Mouse (Mus musculus): ENCODE results near the gene Hdac7. TPM values are rescaled to one million over a fixed set of nuclear protein-coding genes. Genes with fewer than 3 reads are reported as not detected.
A peak's percentile ranks its signal among the peaks of the same experiment; 100 is the strongest.

The Hdac7 gene
- total and polyA plus RNA-seq, 2 experiments from 2014 or later, result 23.7 to 28.6 TPM

- no peak overlapping the region for H3K9ac ChIP-seq (replicated peaks; ENCODE audit: low read length)
- no peaks in the 10 kb centered on the region for H3K36me3 ChIP-seq (ENCODE audit: insufficient read depth, low read length)
- ATAC-seq (no peak), DNase-seq (ENCODE audit: low spot score) (no peak)
- H3K4me3 ChIP-seq (ENCODE audit: low read length), result no peak overlapping the region
- WGBS, result 92% methylated on average over 17 of the region's 17 CpGs
- H3K27me3 ChIP-seq (ENCODE audit: insufficient read depth, low read length), result no peaks in the 10 kb centered on the region
- TF ChIP-seq CTCF (IDR thresholded peaks at IDR 0.05; ENCODE audit: low read depth), result 0 out of 2 replicates have a peak, but pooled peaks have one; percentile 3
- H3K4me2 ChIP-seq (ENCODE audit: low read depth, low read length), result no peak overlapping the region
- no peak overlapping the region for H3K27ac ChIP-seq
- no peaks in the 10 kb centered on the region for H3K9me3 ChIP-seq (ENCODE audit: low read length)
- peaks cover 26% of the 10 kb centered on the region for H3K4me1 ChIP-seq (ENCODE audit: insufficient read depth, low read length)
Measured at GRCm38 (mm10) chr15:97816199-97816994, 27.9 kb downstream of the Hdac7 start.

- H3K27me3 ChIP-seq (ENCODE audit: insufficient read depth, low read length), result no peaks in the 10 kb centered on the region
- peaks cover 26% of the 10 kb centered on the region for H3K4me1 ChIP-seq (ENCODE audit: insufficient read depth, low read length)
- no peak overlapping the region for H3K4me3 ChIP-seq (ENCODE audit: low read length)
- no peak overlapping the region for H3K9ac ChIP-seq (replicated peaks; ENCODE audit: low read length)
- TF ChIP-seq CTCF (IDR thresholded peaks at IDR 0.05; ENCODE audit: low read depth), result no peak
- WGBS, result 98% methylated on average over 4 of the region's 4 CpGs
- H3K27ac ChIP-seq, result no peak overlapping the region
- H3K4me2 ChIP-seq (ENCODE audit: low read depth, low read length), result no peak overlapping the region
- no peak for ATAC-seq
- no peaks in the 10 kb centered on the region for H3K36me3 ChIP-seq (ENCODE audit: insufficient read depth, low read length)
- no peaks in the 10 kb centered on the region for H3K9me3 ChIP-seq (ENCODE audit: low read length)
- no peak for DNase-seq (ENCODE audit: low spot score)
Measured at GRCm38 (mm10) chr15:97815254-97815653, 29.0 kb downstream of the Hdac7 start.

- no peak overlapping the region for H3K4me2 ChIP-seq (ENCODE audit: low read depth, low read length)
- ATAC-seq (no peak), DNase-seq (ENCODE audit: low spot score) (no peak)
- no peak for TF ChIP-seq CTCF (IDR thresholded peaks at IDR 0.05; ENCODE audit: low read depth)
- WGBS, result 52% methylated on average over 5 of the region's 5 CpGs
- no peak overlapping the region for H3K9ac ChIP-seq (replicated peaks; ENCODE audit: low read length)
- no peaks in the 10 kb centered on the region for H3K9me3 ChIP-seq (ENCODE audit: low read length)
- H3K4me3 ChIP-seq (ENCODE audit: low read length), result no peak overlapping the region
- peaks cover 26% of the 10 kb centered on the region for H3K4me1 ChIP-seq (ENCODE audit: insufficient read depth, low read length)
- H3K36me3 ChIP-seq (ENCODE audit: insufficient read depth, low read length), result no peaks in the 10 kb centered on the region
- H3K27me3 ChIP-seq (ENCODE audit: insufficient read depth, low read length), result no peaks in the 10 kb centered on the region
- H3K27ac ChIP-seq, result no peak overlapping the region
Measured at GRCm38 (mm10) chr15:97814703-97815102, 29.6 kb downstream of the Hdac7 start.

GRCm38 (mm10) chr15:97813452-97814204 lies 30.7 kb downstream of the Hdac7 start:
- 47% methylated on average over 21 of the region's 21 CpGs for WGBS
- no peak for TF ChIP-seq CTCF (IDR thresholded peaks at IDR 0.05; ENCODE audit: low read depth)
- peak; percentile 36; the same call in 1 of the 2 replicates for ATAC-seq
- peaks cover 5% of the 10 kb centered on the region for H3K36me3 ChIP-seq (ENCODE audit: insufficient read depth, low read length)
- H3K27me3 ChIP-seq (ENCODE audit: insufficient read depth, low read length), result no peaks in the 10 kb centered on the region
- H3K4me3 ChIP-seq (ENCODE audit: low read length), result no peak overlapping the region
- peaks cover 26% of the 10 kb centered on the region for H3K4me1 ChIP-seq (ENCODE audit: insufficient read depth, low read length)
- no peak overlapping the region; the same call in 1 of the 2 replicates for H3K9ac ChIP-seq (replicated peaks; ENCODE audit: low read length)
- DNase-seq (ENCODE audit: low spot score), result peak; percentile 75
- H3K9me3 ChIP-seq (ENCODE audit: low read length), result no peaks in the 10 kb centered on the region
- H3K4me2 ChIP-seq (ENCODE audit: low read depth, low read length), result 0 out of 2 replicates have a peak overlapping the region, but pooled peaks have one; percentile 10
- H3K27ac ChIP-seq, result peak overlapping the region; percentile 61; the same call in 1 of the 2 replicates

DNA sequence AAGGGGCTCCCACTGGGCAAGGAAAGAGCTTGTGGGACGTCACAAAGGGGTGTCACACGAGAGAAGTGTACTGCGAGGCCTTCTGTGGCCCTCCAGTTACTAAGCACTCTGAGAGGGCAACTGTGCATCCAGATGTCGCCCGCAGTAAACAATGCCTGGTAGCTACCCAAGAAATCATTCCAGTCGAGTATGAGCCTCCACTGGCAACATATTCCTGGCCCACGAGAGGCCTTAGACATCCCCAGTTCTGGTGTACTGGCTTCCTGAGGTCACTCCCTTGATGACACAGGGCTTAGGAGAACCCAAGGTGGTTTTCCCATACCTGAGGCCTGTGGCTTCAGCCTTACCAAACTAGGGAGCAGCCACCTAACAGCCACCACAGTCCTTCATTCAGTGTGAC lies 31.4 kb downstream of the Hdac7 start:
- peak overlapping the region; percentile 61; the same call in 1 of the 2 replicates for H3K27ac ChIP-seq

DNA sequence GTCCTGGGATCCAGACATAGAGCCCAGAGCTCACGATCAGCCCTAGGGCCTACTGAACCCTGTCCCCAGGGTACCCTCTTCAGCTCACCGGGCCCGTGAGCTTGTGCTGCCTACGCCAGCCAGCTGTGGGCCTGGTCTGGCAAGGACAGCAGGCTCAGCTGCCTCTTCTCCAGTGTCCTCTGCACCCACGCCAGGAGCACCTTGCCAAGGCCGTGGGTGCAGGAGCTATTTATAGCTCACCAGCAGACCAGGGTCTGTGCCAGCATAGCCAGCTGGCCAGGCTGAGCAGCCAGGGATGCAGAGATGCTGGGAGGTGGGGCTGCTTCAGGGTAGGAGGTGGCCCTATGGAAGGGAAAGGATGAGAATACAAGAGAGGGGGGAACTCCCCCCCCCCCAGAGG lies 32.2 kb downstream of the Hdac7 start:
- Histone ChIP-seq H3K9ac (replicated peaks; ENCODE audit: low read length) (no peak overlapping the region), H3K36me3 (ENCODE audit: insufficient read depth, low read length) (peaks cover 8% of the 10 kb centered on the region), H3K4me1 (ENCODE audit: insufficient read depth, low read length) (peaks cover 26% of the 10 kb centered on the region), H3K4me2 (ENCODE audit: low read depth, low read length) (no peak overlapping the region), H3K9me3 (ENCODE audit: low read length) (no peaks in the 10 kb centered on the region), H3K27me3 (ENCODE audit: insufficient read depth, low read length) (no peaks in the 10 kb centered on the region), H3K27ac (peak overlapping the region; percentile 61), H3K4me3 (ENCODE audit: low read length) (no peak overlapping the region)
- 22% methylated on average over 6 of the region's 6 CpGs for WGBS
- ATAC-seq (peak; percentile 78), DNase-seq (ENCODE audit: low spot score) (peak; percentile 81)
- no peak for TF ChIP-seq CTCF (IDR thresholded peaks at IDR 0.05; ENCODE audit: low read depth)

More for the DNA sequence above, 31.4 kb downstream of the Hdac7 start:
- Histone ChIP-seq H3K4me3 (ENCODE audit: low read length) (no peak overlapping the region), H3K4me1 (ENCODE audit: insufficient read depth, low read length) (peaks cover 26% of the 10 kb centered on the region), H3K4me2 (ENCODE audit: low read depth, low read length) (0 out of 2 replicates have a peak overlapping the region, but pooled peaks have one; percentile 10), H3K9ac (replicated peaks; ENCODE audit: low read length) (no peak overlapping the region; the same call in 1 of the 2 replicates), H3K27me3 (ENCODE audit: insufficient read depth, low read length) (no peaks in the 10 kb centered on the region), H3K9me3 (ENCODE audit: low read length) (no peaks in the 10 kb centered on the region), H3K36me3 (ENCODE audit: insufficient read depth, low read length) (peaks cover 5% of the 10 kb centered on the region)
- WGBS, result 49% methylated on average over 7 of the region's 7 CpGs
- TF ChIP-seq CTCF (IDR thresholded peaks at IDR 0.05; ENCODE audit: low read depth), result no peak
- DNase-seq (ENCODE audit: low spot score) (no peak), ATAC-seq (no peak)

Measured in hindbrain, postnatal 0 days (tissue).